Mouse (Mus musculus) skeletal muscle tissue, adult 2 months (tissue): ENCODE measurements around the gene Zfp865.
"Not testable (repeated sequence)": the region's sequence is repeated elsewhere in the genome, so short reads cannot be mapped to it uniquely, and the experiment has no call there.

Experiments used
- DNase-seq: peaks from one replicate; pipeline ENCODE4 v3.0.0-alpha.2; 2012; ENCODE audit warnings: low read depth, low spot score

Gene Zfp865

DNA sequence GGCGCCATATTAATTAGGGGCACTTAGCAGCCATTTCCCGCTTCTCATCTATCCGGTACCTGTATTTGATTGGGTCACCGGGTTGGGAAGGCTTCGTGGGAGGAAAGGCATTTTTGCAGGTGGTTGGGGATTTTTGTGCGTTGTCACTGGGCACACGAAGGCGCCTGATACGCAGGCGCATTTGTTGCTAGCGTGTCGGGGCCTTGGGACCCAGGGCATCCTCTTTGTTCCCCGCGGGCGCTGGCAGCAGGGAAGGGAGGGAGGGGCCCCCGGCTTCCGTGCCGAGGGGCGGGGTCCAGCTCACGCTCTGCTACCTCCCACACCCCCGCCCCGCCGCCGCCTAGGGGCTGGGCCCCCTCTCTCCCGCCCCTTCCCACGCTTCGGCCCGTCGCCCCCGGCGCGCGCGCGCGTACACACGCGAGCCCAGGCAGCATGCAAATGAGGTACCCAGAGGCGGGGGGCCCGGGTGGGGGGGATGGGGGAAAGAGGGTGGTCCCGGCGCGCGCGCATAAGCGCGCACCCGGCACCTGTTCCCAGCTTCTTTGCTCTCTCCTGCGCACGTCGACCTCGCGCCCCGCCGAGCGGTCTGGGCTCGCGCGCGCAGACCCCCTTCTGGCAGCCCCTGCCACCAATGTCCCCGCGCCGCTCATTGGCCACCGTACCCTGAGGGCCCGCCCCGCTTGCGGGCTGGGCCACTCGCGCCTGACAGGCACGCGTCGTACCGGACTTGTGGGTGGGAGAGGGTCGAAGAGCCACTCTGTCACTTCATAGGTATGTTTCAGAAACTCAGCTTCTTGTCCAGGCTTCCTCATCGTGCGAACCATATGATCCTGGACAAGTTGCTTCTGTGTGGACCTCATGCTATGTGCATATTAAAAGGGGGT is 4.8 kb upstream of the Zfp865 start, which contains the start of gene Gm44973:
Gm44973 (plus strand) TSS at position 379 of the 884 bp plus-strand sequence.
- peak; percentile 90 for DNase-seq

DNA sequence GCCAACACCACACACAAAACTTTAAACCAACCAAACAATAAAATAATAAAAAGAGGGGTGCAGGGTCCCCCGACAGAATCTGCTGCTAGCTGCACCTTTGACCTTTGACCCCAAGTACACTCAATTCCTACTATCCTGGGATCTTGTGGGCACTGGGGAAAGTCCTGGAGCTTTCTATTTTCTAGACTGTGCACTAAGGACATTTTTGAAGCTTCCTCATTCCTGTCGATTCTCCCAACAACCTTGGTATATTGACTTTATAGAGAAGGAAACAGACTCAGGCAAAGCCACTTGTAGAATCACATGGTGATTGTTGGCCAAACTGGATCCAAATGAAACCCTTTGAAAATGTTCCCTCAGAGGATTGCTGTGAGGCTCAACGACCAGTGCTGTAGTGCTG is 4.1 kb upstream of the Zfp865 start:
- no peak for DNase-seq

DNA sequence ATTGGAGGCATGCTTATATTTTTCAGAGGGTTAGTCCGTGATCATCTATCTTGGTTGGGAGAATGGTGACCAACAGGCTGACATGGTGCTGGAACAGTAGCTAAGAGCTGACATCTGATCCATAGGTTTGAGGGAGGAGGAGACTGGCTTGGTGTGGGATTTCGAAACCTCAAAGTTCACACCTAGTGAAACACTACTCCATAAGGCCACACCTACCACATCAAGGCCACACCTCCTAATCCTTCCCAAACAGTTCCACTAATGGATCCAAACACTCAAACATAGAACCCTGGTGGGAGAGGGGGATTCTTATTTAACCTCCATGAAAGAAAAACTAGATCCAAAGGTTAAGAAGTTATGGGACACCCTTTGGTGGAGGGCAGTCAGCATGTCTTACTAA is 3.3 kb upstream of the Zfp865 start:
- DNase-seq = no peak

DNA sequence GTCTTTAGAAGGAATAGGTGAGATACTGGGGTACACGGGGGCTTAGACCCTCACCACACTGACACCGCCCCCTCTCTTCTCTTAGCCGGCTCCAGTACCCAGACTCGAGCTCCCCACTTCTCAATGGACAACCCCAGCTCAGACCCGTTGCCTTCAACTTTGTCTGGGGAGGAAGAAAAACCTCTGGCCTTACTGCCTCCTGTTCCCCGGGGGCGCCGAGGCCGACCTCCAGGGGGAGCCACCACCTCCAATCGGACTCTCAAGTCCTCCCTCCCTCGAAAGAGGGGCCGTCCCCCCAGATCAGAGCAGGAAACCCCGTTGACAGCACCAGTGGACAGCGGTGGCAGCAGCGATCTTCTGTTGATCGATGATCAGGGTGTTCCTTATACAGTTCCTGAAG is 2.8 kb upstream of the Zfp865 start:
- no peak for DNase-seq

DNA sequence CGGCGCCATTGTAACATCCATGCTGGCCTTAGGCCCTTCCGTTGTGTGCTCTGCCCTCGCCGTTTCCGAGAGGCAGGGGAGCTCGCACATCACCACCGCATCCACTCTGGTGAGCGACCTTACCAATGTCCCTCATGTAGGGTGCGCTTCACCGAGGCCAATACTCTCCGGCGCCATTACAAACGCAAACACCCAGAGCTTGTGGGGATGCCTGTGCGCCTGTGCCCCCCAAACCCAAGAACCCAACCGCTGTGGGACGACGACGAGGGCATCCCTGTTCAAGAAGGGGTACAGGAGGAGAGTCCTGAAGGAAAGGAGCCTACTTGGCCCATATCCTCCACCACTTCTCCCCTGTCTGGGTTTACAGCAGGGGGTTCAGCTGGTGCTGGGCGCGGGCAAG is 2.2 kb upstream of the Zfp865 start:
- DNase-seq = no peak

DNA sequence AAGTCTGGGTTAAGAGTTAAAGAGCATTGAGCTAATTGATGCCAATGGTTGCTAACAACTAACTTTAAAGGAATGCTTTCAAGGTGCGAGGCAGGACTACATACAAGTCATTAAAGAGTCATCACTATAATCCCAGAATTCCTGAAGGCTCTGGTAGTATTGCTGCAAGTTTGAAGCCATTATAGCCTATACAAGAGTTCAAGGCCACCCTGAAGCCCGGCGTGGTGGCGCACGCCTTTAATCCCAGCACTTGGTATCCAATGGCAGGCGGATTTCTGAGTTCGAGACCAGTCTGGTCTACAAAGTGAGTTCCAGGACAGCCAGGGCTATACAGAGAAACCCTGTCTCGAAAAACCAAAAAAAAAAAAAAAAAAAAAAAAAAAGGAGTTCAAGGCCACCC is 600 bp upstream of the Zfp865 start:
- DNase-seq = not testable (repeated sequence)

DNA sequence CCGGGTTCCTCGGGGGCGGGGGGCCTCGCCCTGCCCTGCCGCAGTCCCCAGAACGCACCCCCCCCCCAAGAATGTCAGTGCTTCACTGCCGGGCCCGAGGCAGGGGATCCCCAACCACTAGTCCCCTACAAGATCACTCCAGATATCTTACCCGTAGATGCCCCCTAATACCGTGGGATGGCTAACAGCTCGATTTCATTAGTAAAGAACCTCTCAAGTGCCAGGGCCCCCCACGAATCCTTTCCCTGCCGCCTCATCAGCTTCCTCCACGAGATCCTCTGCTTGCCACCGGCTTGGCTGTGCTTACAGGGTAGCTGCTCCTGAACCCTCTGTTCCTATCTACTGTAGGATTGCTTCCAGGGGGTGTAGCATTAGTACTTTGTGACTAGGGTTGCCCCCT is 509 bp downstream of the Zfp865 start:
- no peak for DNase-seq

DNA sequence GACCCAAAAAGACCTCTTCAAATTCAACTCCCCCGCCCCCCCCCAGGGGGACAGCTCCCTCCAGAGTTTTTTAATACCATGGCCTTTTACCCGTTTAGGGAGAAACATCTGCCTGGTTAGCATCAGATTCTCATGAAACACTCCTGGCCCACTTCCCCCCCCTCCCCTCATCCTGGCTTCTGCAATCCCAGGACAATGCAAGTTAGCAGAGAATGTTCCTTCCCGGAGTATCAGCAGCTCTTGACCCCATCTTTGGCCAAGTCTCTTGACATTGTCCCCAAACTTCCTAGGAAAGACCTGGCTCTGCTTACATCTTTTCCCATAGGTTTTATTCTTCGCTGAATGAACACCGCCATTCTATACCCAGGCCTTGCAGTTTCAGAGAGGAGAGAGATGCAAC is 1.0 kb downstream of the Zfp865 start:
- DNase-seq = no peak

DNA sequence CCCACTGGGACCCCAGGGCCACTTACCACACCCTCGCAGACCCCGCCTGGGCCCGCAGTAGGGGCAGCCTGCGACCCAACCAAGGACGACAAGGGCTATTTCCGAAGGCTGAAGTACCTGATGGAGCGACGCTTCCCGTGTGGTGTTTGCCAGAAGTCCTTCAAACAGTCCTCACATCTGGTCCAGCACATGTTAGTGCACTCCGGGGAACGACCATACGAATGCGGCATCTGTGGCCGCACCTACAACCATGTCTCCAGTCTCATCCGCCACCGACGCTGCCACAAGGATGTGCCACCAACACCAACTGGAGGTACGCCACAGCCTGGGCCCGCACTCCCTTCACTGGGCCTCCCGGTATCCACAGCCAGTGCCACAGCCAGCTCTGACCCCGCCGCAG is 9.4 kb downstream of the Zfp865 start:
- no peak for DNase-seq

DNA sequence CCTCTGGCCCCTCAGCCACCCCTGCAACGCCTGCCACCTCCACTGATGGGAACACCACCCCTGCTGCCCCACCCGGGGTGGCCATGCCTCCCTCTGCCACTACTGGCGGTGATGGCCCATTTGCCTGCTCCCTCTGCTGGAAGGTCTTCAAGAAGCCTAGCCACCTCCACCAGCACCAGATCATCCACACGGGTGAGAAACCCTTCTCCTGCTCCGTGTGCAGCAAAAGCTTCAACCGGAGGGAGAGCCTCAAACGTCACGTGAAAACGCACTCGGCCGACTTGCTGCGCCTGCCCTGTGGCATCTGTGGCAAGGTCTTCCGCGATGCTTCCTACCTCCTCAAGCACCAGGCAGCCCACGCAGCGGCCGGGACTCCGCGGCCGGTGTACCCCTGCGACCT is 9.8 kb downstream of the Zfp865 start:
- no peak for DNase-seq

DNA sequence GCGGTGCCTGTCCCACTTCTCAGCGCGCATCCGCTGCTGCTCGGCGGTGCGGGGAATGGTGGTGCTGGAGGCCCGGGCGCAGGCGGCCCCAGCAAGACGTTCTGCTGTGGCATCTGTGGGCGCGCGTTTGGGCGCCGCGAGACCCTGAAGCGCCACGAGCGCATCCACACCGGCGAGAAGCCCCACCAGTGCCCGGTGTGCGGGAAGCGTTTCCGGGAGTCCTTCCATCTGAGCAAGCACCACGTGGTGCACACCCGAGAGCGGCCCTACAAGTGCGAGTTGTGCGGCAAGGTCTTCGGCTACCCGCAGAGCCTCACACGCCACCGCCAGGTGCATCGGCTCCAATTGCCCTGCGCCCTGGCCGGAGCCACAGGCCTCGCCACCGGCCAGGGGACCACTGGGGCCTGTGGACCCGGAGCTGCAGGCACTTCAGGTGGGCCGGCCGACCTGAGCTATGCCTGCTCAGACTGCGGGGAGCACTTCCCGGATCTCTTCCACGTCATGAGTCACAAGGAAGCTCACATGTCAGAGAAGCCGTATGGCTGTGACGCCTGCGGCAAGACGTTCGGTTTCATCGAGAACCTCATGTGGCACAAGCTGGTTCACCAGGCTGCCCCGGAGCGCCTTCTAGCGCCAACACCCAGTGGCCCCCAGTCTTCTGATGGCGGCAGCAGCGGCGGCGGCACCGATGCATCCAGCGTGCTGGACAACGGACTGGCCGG is 10.5 kb downstream of the Zfp865 start:
- no peak for DNase-seq

DNA sequence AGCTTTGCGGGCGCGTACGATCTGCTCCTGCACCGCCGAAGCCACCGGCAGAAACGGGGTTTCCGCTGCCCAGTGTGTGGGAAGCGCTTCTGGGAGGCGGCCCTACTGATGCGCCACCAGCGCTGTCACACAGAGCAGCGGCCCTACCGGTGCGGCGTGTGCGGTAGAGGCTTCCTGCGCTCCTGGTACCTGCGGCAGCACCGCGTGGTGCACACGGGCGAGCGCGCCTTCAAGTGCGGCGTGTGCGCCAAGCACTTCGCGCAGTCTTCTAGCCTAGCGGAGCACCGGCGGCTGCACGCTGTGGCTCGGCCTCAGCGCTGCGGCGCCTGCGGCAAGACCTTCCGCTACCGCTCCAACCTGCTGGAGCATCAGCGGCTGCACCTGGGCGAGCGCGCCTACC is 11.3 kb downstream of the Zfp865 start:
- DNase-seq = no peak

DNA sequence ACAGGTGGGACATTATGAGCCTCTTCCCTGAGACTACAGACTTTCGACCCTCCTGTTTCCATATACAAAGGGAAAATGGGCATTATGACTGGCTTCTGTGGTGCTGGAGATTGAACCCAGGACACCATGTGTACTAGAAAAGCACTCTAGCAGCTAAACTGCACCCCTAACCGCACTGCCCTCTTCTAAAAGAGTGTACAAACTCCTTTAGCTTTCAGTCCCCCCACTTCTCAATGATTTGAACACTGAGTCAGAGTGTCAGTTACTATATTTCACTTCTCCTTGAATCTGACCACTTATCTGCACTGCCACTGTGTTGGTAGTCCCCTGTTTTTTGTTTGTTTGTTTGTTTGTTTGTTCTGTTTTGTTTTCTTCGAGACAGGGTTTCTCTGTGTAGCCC is 13.6 kb downstream of the Zfp865 start, which contains the start of gene 4632433K11Rik:
4632433K11Rik (plus strand) TSS at position 301 of the 400 bp plus-strand sequence.
- DNase-seq = no peak

DNA sequence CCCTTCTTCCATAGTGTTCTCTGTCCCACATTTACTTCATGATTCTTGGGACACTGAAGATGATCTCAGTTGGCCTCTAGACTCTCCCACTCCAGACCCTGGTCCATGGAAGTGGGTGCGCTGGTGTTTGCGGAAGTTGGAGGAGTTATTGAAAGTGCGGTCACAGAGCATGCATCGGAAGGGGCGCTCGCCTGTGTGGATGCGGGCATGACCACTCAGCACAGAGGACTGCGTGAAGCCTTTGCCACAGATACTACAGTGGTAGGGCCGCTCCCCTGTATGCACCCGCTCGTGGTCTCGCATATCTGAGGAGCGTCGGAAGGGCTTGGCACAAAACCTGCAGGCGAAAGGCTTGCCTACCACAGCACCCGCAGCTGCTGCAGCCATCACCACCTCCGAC is 15.5 kb downstream of the Zfp865 start:
- no peak for DNase-seq

DNA sequence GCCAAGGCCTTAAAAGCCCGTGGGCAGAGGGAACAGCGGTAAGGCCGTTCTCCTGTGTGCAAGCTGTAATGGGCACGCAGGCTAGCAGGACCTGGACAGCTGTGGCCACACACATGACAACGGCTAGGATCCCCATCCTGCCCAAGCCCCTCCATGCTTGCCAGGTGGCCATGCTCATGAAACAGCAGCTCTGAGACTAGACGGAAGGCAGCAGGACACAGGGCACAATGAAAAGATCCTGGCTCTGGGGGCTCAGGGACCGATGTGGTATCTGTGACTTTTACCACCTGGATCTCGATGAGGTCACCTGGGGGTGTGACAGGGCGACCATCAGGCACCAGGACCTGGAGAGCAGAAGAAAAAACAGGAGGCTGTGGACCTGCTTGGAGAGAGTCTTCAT is 16.0 kb downstream of the Zfp865 start:
- no peak for DNase-seq

DNA sequence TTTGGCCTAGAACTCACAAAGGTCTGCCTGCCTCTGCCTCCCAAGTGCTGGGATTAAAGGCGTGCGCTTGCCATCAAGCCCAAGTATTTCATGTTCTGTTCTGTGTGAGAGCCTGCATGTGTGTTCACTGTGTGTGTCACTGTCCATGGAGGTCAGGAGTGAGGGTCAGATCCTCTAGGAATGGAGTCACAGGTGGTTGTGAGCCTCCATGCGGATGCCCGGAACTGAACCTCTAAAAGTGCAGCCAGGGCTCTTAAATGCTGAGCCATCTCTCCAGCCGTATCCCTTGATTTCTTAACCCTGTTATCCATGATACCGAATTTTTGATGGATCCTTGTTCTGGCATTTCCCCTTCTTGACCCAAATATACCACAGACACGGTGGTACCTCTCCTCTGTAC is 16.9 kb downstream of the Zfp865 start:
- DNase-seq = no peak

DNA sequence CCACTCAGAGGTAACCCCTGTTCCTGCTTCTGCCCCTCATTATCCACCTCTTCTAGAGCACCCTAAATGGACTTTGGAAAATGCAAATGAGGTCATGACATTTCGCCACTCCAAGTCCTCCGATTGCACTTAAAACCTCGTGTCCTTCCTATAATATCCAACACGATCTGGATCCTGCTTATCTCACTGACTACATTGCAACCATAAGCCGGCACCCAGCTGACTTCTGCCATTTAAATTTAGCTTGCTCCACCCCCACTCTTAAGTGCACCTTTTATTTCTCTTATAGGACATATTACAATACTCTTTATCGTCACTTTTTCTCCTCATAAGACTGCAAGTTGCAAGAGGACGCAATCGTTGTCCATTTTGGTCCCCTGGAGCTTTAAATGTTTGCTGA is 17.3 kb downstream of the Zfp865 start:
- DNase-seq = no peak

DNA sequence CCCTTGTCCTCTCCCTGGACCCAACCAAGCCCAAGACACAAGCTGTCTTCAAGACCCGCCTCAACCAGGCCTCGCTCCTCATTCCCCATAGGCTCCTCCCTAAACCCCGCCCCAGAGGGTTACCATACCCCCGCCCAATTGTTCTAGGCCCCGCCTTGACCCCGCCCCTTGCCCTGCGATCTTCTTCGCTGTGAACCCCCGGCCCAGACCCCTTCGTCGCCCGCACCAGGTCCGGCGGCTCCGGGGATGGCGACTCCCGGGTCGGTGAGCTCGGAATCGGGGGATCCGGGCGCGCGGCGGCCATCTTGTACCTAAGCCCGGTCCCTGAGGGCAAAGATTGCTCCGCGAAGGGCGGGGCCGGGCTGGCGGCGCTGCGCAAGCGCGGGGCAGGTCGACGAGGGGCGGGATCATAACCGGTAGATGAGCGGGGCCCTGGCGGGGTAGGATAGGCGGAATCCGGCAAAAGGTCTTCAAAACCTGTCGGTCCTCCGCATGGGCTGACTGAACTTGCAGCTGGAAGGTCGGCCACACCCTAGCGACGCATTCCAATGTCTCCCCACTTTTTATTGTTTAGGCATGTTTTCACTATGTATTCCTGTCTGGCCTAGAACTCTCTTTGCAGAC is 18.0 kb downstream of the Zfp865 start, which contains the start of gene Zfp784:
Zfp784 (minus strand) TSS at position 338 of the 624 bp plus-strand sequence.
- peak; percentile 80 for DNase-seq

DNA sequence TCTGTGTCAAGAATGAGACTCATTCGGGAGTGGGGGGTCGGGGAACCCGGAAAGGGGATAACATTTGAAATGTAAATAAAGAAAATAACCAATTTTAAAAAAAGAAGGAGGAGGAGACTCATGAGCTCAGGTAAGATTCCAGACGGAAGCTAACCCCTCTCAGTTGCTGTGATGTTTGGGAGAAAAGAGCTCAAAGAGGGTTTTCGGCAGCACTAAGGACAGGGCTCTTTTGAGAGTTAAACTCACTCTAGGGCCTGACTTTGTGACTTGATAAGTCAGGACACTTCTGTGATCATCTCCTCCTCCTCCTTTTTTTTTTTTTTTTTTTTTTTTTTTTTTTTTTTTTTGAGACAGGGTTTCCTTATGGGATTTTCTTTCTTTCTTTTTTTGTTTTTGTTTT is 18.8 kb downstream of the Zfp865 start:
- DNase-seq = no peak

DNA sequence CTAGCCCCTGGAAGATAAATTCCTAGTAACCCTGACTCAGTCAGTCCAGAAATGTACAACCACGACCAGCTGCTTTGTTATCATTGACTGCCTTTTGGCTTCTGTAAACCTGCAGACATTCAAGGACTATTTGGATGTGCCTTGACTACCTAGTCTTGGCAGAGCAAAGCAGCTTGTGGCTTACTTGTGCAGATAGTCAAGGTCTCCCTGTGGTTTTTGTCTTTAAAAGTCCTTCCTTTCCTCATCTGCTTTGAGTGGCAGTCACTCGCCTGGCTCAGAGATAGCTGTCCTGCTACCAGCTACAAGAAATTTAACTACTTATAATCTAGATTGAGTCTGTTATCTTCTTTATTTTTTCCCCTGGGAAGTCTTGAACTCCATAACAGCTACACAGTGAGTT is 24.8 kb downstream of the Zfp865 start:
- DNase-seq = no peak

DNA sequence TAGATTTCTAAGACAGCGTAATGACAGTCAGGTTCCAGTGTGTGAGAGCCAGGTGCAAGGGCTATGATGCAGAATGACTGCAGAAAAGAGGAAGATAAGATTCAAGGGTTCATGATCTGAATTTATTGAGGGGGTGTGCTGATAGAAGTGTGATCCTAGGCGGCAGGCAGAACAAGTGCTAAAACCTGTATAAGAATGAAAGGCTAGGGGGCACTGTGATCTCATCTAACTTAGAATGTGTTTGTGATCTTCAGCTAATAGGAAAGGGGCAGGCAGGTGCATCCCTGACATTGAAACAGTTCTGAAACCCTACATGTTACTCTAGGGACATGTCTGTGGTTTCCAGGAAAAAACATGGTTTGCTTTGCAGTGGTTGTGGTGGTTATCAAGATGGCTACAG is 25.9 kb downstream of the Zfp865 start:
- no peak for DNase-seq

DNA sequence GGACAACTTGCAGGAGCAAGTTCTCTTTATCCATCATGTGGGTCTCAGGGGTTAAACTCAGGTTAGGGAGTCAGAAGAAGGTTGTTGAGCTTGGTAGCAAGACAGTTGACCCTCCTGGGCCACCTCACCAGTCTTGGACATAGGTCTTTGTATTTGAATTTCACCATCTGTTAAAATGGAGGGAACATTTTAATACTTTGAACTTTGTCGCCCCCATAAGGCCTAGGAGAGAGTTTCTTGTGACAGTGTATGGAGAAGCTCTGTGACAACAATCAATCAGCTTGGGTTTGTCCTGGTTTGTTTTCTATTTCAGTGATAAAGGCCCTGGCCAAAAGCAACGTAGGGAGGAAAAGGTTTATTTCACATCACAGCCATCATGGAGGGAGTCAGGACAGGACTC is 27.1 kb downstream of the Zfp865 start:
- DNase-seq = no peak
